Mouse (Mus musculus): ENCODE data around the gene Kifc5b.
"Not testable (repeated sequence)": the region's sequence is repeated elsewhere in the genome, so short reads cannot be mapped to it uniquely, and the experiment has no call there.

Kifc5b gene

GRCm38 (mm10) chr17:26919516-26919915 is 2.6 kb downstream of the Kifc5b start:
- not testable (repeated sequence) for DNase-seq

- not testable (repeated sequence) for DNase-seq
Observed at GRCm38 (mm10) chr17:26922368-26922767, 5.5 kb downstream of the Kifc5b start.

- not testable (repeated sequence) for DNase-seq
Observed at GRCm38 (mm10) chr17:26925414-26925813, 8.5 kb downstream of the Kifc5b start.

GRCm38 (mm10) chr17:26931795-26932194 is 14.9 kb downstream of the Kifc5b start:
- DNase-seq = peak; percentile 51 to 57

GRCm38 (mm10) chr17:26932839-26933398 is 16.0 kb downstream of the Kifc5b start, which contains the start of gene Phf1:
TSS of gene Phf1 (plus strand) at chr17:26933052.
- peak; percentile 99 for DNase-seq

- no peak for DNase-seq
Observed at GRCm38 (mm10) chr17:26933419-26933818, 16.5 kb downstream of the Kifc5b start.

- no peak for DNase-seq
Observed at GRCm38 (mm10) chr17:26933885-26934827, 17.3 kb downstream of the Kifc5b start.

GRCm38 (mm10) chr17:26935027-26935426 is 18.1 kb downstream of the Kifc5b start:
- no peak for DNase-seq

GRCm38 (mm10) chr17:26936453-26936852 is 19.6 kb downstream of the Kifc5b start:
- no peak for DNase-seq

GRCm38 (mm10) chr17:26936921-26937695 is 20.2 kb downstream of the Kifc5b start:
- no peak for DNase-seq

GRCm38 (mm10) chr17:26937883-26938695 is 21.2 kb downstream of the Kifc5b start:
- no peak for DNase-seq

- DNase-seq = no peak
Observed at GRCm38 (mm10) chr17:26938731-26939130, 21.8 kb downstream of the Kifc5b start.

GRCm38 (mm10) chr17:26939178-26939972 is 22.5 kb downstream of the Kifc5b start, which contains the start of gene Cuta:
TSS of gene Cuta (minus strand) at chr17:26939569.
- DNase-seq = peak; percentile 99

- DNase-seq = no peak
Observed at GRCm38 (mm10) chr17:26939973-26940300, 23.0 kb downstream of the Kifc5b start.

GRCm38 (mm10) chr17:26941031-26941789 is 24.3 kb downstream of the Kifc5b start, which contains the start of gene Syngap1:
TSS of gene Syngap1 (plus strand) at chr17:26941253.
- DNase-seq = no peak

GRCm38 (mm10) chr17:26941841-26942570 is 25.1 kb downstream of the Kifc5b start:
- DNase-seq = no peak

- no peak for DNase-seq
Observed at GRCm38 (mm10) chr17:26945824-26946495, 29.1 kb downstream of the Kifc5b start.

- DNase-seq = peak; percentile 39 to 52
Observed at GRCm38 (mm10) chr17:26946567-26946966, 29.7 kb downstream of the Kifc5b start.

Measured in B cell, adult 2 months (primary cell).